Mouse (Mus musculus) erythroid progenitor cell, adult 5-6 weeks (primary cell): ENCODE results near the gene Sorbs1. TPM values are rescaled to one million over a fixed set of nuclear protein-coding genes. Genes with fewer than 3 reads are reported as not detected.

Experiments
- ATAC-seq: replicated peaks from 2 replicates; pipeline ENCODE4 v1.8.0; 2016; ENCODE audit warnings: moderate number of reproducible peaks, mild to moderate bottlenecking, moderate TSS enrichment, inconsistent platforms; ENCODE audit not compliant: poor library complexity, low FRiP score, severe bottlenecking
- total RNA-seq, 2 experiments: library from RNA; stranded (forward) in 1 of 2; stranded (reverse) in 1 of 2; fragments of 150-400 nt in 1 of 2; fragments of 186-747, 209-891 nt in 1 of 2; gene quantifications; 2 replicates each; pipeline versions ENCODE4 v1.2.3 to v1.2.4; 2015 to 2017; ENCODE audit warnings: low replicate concordance in 2 of 2

Sorbs1 gene
- total RNA-seq, 2 experiments from 2014 or later = 106 to 167 TPM

GRCm38 (mm10) chr19:40488853-40489454 is 24.6 kb downstream of the Sorbs1 start:
- no peak for ATAC-seq

GRCm38 (mm10) chr19:40487561-40487960 is 26.0 kb downstream of the Sorbs1 start:
- no peak for ATAC-seq

- ATAC-seq = no peak
Observed at GRCm38 (mm10) chr19:40481115-40481514, 32.5 kb downstream of the Sorbs1 start.

- no peak for ATAC-seq
Observed at GRCm38 (mm10) chr19:40478161-40478575, 35.4 kb downstream of the Sorbs1 start.

GRCm38 (mm10) chr19:40477445-40477941 is 36.1 kb downstream of the Sorbs1 start:
- no peak for ATAC-seq

GRCm38 (mm10) chr19:40476491-40476890 is 37.1 kb downstream of the Sorbs1 start:
- no peak for ATAC-seq

GRCm38 (mm10) chr19:40471526-40472245 is 41.9 kb downstream of the Sorbs1 start:
- no peak for ATAC-seq

- no peak for ATAC-seq
Observed at GRCm38 (mm10) chr19:40469792-40470191, 43.8 kb downstream of the Sorbs1 start.

GRCm38 (mm10) chr19:40468308-40468707 is 45.3 kb downstream of the Sorbs1 start:
- ATAC-seq = no peak

- no peak for ATAC-seq
Observed at GRCm38 (mm10) chr19:40467810-40468209, 45.8 kb downstream of the Sorbs1 start.

GRCm38 (mm10) chr19:40465339-40465738 is 48.2 kb downstream of the Sorbs1 start:
- no peak for ATAC-seq

- no peak for ATAC-seq
Observed at GRCm38 (mm10) chr19:40464408-40464807, 49.2 kb downstream of the Sorbs1 start.

GRCm38 (mm10) chr19:40462892-40463291 is 50.7 kb downstream of the Sorbs1 start:
- ATAC-seq = no peak

- ATAC-seq = no peak
Observed at GRCm38 (mm10) chr19:40462481-40462880, 51.1 kb downstream of the Sorbs1 start.

- no peak for ATAC-seq
Observed at GRCm38 (mm10) chr19:40461662-40462061, 51.9 kb downstream of the Sorbs1 start.

- no peak for ATAC-seq
Observed at GRCm38 (mm10) chr19:40460854-40461490, 52.6 kb downstream of the Sorbs1 start.

- no peak for ATAC-seq
Observed at GRCm38 (mm10) chr19:40459338-40459737, 54.2 kb downstream of the Sorbs1 start.

- ATAC-seq = no peak
Observed at GRCm38 (mm10) chr19:40458806-40459205, 54.8 kb downstream of the Sorbs1 start.

- ATAC-seq = no peak
Observed at GRCm38 (mm10) chr19:40455248-40455647, 58.3 kb downstream of the Sorbs1 start.

GRCm38 (mm10) chr19:40454096-40454495 is 59.5 kb downstream of the Sorbs1 start:
- ATAC-seq = no peak

- ATAC-seq = no peak
Observed at GRCm38 (mm10) chr19:40452201-40452600, 61.4 kb downstream of the Sorbs1 start.
